Mouse (Mus musculus): ENCODE results near the gene Ctsw. TPM values are rescaled to one million over a fixed set of nuclear protein-coding genes. Genes with fewer than 3 reads are reported as not detected.

The Ctsw gene
- polyA plus RNA-seq, 1 experiment from 2014 or later, result 1.4 TPM

DNA sequence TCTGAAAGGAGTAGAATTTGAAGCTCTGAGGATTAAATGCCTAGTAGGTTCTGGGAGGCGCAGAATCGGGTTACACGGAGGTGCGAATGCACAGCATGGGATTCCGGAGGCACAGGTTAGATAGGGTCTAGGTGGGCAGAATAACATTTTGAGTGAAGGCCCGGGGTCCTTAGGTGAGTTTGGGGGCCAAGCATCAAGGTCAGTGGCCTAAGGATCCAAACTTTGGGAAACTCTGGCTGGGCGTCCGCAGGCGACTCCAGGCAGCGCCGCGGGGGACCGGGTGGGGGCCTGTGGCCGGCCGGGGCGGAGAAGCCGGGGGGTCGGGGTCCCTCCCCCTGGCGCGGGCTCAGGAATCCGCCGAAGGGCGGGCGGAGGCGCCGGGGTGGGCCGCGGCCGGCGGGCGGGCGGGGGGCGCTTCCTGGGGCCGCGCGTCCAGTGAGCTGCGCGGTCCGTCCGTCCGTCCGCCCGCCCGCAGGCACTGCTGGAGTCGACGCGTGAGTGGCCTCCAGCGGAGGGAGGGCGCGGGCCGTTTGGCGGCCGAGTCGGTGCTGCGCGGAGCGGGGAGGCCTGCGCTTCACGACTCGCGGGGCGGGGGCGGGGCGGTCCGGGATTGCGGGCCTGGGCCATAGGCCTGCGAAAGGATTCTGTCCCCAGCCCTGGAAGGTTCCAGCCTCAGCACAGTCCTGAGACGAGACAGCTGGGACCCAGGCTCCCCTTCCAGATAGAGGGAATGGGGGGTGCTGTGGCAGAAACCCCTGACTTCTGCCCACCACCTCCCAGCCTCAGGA, 6.2 kb upstream of the Ctsw start:
- peak; percentile 47 for ATAC-seq (replicated peaks; ENCODE audit: insufficient number of reproducible peaks, insufficient read depth, low FRiP score, low read depth)
- peaks cover 9% of the 10 kb centered on the region; the same call in 1 of the 2 replicates for H3K36me3 ChIP-seq
- under 1% methylated on average over 47 of the region's 68 CpGs for WGBS

DNA sequence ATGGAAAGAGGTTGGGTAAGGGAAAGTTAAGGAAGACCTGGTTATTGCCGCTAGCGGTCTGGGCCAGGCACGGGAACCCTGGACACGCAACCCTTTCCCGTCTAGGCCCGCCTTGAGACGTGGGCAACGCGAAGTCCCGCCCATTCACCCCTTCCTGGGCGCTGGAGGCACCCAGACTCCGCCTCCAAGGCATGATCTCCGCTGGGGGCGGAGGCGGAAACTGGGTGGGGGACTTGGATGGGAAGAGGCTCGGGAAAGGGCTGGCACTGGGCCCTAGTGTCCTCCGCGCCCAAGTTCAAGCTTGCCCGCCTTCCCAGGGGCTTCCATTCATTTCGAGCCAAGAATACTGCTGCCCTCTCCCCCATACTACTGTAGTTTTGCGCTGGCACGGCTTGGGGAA, 5.4 kb upstream of the Ctsw start, which contains the start of gene Efemp2:
TSS of gene Efemp2 (plus strand) at position 235 of the 400 bp plus-strand sequence.
- 3% methylated on average over 22 of the region's 22 CpGs for WGBS
- H3K9me3 ChIP-seq (replicated peaks), result no peaks in the 10 kb centered on the region
- H3K4me1 ChIP-seq (replicated peaks), result peaks cover 23% of the 10 kb centered on the region
- 0 out of 2 replicates have a peak, but pooled peaks cover 2% of the 10 kb centered on the region for H3K36me3 ChIP-seq
- H3K4me3 ChIP-seq, result peak within 1 kb of the TSS; percentile 68
- H3K4me2 ChIP-seq, result peak within 1 kb of the TSS; percentile 90
- H3K27me3 ChIP-seq, result no peaks in the 10 kb centered on the region
- H3K9ac ChIP-seq, result peak within 1 kb of the TSS; percentile 73
- peak within 1 kb of the TSS; percentile 81 for H3K27ac ChIP-seq
- ATAC-seq (replicated peaks; ENCODE audit: insufficient number of reproducible peaks, insufficient read depth, low FRiP score, low read depth), result peak; percentile 82

More for the DNA sequence above, 6.2 kb upstream of the Ctsw start:
- Histone ChIP-seq H3K27ac (peak overlapping the region; percentile 81), H3K9me3 (replicated peaks) (no peaks in the 10 kb centered on the region), H3K4me3 (peak overlapping the region; percentile 68), H3K4me2 (peak overlapping the region; percentile 90), H3K27me3 (no peaks in the 10 kb centered on the region), H3K4me1 (replicated peaks) (peaks cover 23% of the 10 kb centered on the region), H3K9ac (peak overlapping the region; percentile 73)

DNA sequence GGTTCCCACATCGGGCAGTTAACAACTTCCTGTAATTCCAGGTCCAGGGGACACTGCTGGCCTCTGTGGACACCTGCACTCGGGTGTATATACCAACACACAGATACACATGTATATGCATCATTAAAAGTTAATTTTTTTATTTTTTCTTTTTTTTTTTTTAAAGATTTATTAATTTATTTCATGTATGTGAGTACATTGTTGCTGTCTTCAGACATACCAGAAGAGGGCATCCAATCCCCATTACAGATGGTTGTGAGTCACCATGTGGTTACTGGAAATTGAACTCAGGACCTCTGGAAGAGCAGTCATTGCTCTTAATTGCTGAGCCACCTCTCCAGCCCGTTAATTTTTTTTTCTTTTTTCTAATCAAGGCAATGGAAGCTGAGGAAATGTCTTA, 4.5 kb upstream of the Ctsw start:
- Histone ChIP-seq H3K27ac (no peak overlapping the region), H3K27me3 (no peaks in the 10 kb centered on the region), H3K4me3 (no peak overlapping the region), H3K9ac (no peak overlapping the region), H3K9me3 (replicated peaks) (no peaks in the 10 kb centered on the region), H3K36me3 (no peaks in the 10 kb centered on the region), H3K4me2 (no peak overlapping the region), H3K4me1 (replicated peaks) (peaks cover 23% of the 10 kb centered on the region)
- WGBS, result 70% methylated on average over 3 of the region's 3 CpGs
- ATAC-seq (replicated peaks; ENCODE audit: insufficient number of reproducible peaks, insufficient read depth, low FRiP score, low read depth), result no peak

GRCm38 (mm10) chr19:5471846-5472245, 3.5 kb upstream of the Ctsw start:
- Histone ChIP-seq H3K9me3 (replicated peaks) (no peaks in the 10 kb centered on the region), H3K27ac (no peak overlapping the region), H3K4me3 (no peak overlapping the region), H3K9ac (no peak overlapping the region), H3K4me2 (no peak overlapping the region), H3K4me1 (replicated peaks) (peaks cover 23% of the 10 kb centered on the region), H3K27me3 (no peaks in the 10 kb centered on the region), H3K36me3 (peaks cover 9% of the 10 kb centered on the region; the same call in 1 of the 2 replicates)
- 49% methylated on average over 5 of the region's 5 CpGs for WGBS
- no peak for ATAC-seq (replicated peaks; ENCODE audit: insufficient number of reproducible peaks, insufficient read depth, low FRiP score, low read depth)

- no peak overlapping the region for H3K9ac ChIP-seq
- ATAC-seq (replicated peaks; ENCODE audit: insufficient number of reproducible peaks, insufficient read depth, low FRiP score, low read depth), result no peak
- no peaks in the 10 kb centered on the region for H3K9me3 ChIP-seq (replicated peaks)
- H3K4me2 ChIP-seq, result no peak overlapping the region
- peaks cover 41% of the 10 kb centered on the region for H3K36me3 ChIP-seq
- WGBS, result 85% methylated on average over 6 of the region's 6 CpGs
- no peak overlapping the region for H3K27ac ChIP-seq
- no peak overlapping the region for H3K4me3 ChIP-seq
- no peaks in the 10 kb centered on the region for H3K27me3 ChIP-seq
- peaks cover 13% of the 10 kb centered on the region for H3K4me1 ChIP-seq (replicated peaks)
These were observed 1.3 kb downstream of the Ctsw start for GRCm38 (mm10) chr19:5466916-5467500.

DNA sequence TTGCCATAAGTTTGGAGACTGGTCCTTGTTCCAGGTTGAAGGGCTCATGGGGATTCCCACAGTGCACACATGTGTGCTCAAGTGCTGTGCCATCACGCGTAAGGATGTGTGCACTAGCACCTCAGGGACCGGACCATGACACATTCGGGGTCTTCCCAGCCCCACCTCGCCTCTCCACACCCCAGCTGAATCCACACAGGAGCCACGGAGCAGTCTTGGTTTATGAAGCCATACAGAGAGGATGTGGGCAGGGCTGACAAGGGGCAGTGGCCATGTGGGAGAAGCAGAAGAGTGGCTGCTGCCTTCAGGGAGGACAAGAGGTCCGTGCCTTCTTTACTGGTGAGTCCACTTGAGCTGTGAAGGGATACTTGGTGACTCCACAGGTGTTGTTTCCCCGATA, 3.3 kb downstream of the Ctsw start:
- Histone ChIP-seq H3K4me1 (replicated peaks) (peaks cover 26% of the 10 kb centered on the region), H3K27ac (peak overlapping the region; percentile 82), H3K9ac (0 out of 2 replicates have a peak overlapping the region, but pooled peaks have one; percentile 26), H3K36me3 (peaks cover 41% of the 10 kb centered on the region), H3K27me3 (no peaks in the 10 kb centered on the region), H3K9me3 (replicated peaks) (no peaks in the 10 kb centered on the region), H3K4me3 (peak overlapping the region; percentile 36), H3K4me2 (peak overlapping the region; percentile 54)
- 94% methylated on average over 8 of the region's 8 CpGs for WGBS
- no peak for ATAC-seq (replicated peaks; ENCODE audit: insufficient number of reproducible peaks, insufficient read depth, low FRiP score, low read depth)

GRCm38 (mm10) chr19:5463791-5464562, 4.3 kb downstream of the Ctsw start:
- peak; percentile 51; the same call in 1 of the 2 replicates for ATAC-seq (replicated peaks; ENCODE audit: insufficient number of reproducible peaks, insufficient read depth, low FRiP score, low read depth)
- H3K4me3 ChIP-seq, result peak overlapping the region; percentile 36
- H3K4me2 ChIP-seq, result peak overlapping the region; percentile 54
- peaks cover 41% of the 10 kb centered on the region for H3K36me3 ChIP-seq
- peak overlapping the region; percentile 82 for H3K27ac ChIP-seq
- H3K27me3 ChIP-seq, result no peaks in the 10 kb centered on the region
- no peaks in the 10 kb centered on the region for H3K9me3 ChIP-seq (replicated peaks)
- peaks cover 30% of the 10 kb centered on the region for H3K4me1 ChIP-seq (replicated peaks)
- WGBS, result 35% methylated on average over 15 of the region's 15 CpGs
- peak overlapping the region; percentile 48 for H3K9ac ChIP-seq

GRCm38 (mm10) chr19:5463212-5463611, 5.1 kb downstream of the Ctsw start:
- Histone ChIP-seq H3K9ac (no peak overlapping the region), H3K9me3 (replicated peaks) (no peaks in the 10 kb centered on the region), H3K36me3 (peaks cover 41% of the 10 kb centered on the region), H3K27ac (no peak overlapping the region), H3K4me2 (no peak overlapping the region), H3K27me3 (no peaks in the 10 kb centered on the region), H3K4me3 (no peak overlapping the region), H3K4me1 (replicated peaks) (peaks cover 31% of the 10 kb centered on the region)
- ATAC-seq (replicated peaks; ENCODE audit: insufficient number of reproducible peaks, insufficient read depth, low FRiP score, low read depth), result no peak
- 85% methylated on average over 9 of the region's 9 CpGs for WGBS

DNA sequence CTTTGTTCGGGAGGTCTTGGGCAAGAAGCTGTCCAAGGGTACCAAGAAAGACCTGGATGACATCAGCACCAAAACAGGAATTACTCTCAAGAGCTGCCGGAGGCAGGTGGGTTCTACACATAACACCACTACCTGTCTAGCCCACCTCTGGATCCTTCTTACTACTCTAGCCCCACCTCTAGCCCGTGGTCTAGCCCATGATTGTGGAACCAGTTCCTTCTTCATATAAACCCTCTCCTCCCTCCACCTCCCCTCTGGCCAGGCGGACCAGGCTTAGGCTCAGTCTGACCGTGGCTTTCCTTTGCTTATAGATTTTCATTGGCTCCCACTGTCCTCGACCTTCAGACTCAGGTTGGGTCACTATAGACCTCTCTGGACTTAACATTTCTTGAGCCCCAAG, 6.9 kb downstream of the Ctsw start:
- no peak overlapping the region for H3K27ac ChIP-seq
- H3K9me3 ChIP-seq (replicated peaks), result no peaks in the 10 kb centered on the region
- no peak for ATAC-seq (replicated peaks; ENCODE audit: insufficient number of reproducible peaks, insufficient read depth, low FRiP score, low read depth)
- no peak overlapping the region; the same call in 1 of the 2 replicates for H3K9ac ChIP-seq
- 84% methylated on average over 6 of the region's 6 CpGs for WGBS
- peak overlapping the region; percentile 76 for H3K4me2 ChIP-seq
- H3K4me1 ChIP-seq (replicated peaks), result peaks cover 41% of the 10 kb centered on the region
- H3K36me3 ChIP-seq, result peaks cover 28% of the 10 kb centered on the region
- H3K4me3 ChIP-seq, result peak overlapping the region; percentile 77
- H3K27me3 ChIP-seq, result no peaks in the 10 kb centered on the region

DNA sequence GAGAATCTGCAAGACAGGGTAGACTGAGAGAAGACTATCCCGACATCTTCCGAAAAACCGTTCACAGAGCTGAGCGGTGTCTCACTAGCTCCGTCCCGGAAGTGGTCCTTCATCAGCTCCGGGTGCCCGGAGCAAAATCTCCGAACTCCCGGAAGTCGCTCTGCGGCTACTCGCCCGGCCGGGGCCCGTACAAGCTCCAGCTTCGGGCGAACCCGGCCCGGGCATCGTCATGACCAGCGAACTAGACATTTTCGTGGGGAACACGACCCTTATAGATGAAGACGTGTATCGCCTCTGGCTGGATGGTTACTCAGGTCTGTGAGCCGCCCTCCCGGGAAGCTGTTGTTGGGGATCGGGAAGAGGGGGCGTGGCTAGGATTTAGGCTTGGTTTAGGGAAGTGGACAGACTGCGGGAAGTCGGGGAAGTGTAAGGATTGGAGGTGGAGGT, 7.8 kb downstream of the Ctsw start, which contains the start of gene Fibp:
TSS of gene Fibp (plus strand) at position 151 of the 447 bp plus-strand sequence.
- Histone ChIP-seq H3K4me1 (replicated peaks) (peaks cover 50% of the 10 kb centered on the region), H3K27me3 (no peaks in the 10 kb centered on the region), H3K9ac (peak within 1 kb of the TSS; percentile 79), H3K27ac (peak within 1 kb of the TSS; percentile 81), H3K4me2 (peak within 1 kb of the TSS; percentile 76), H3K36me3 (peaks cover 19% of the 10 kb centered on the region), H3K4me3 (peak within 1 kb of the TSS; percentile 77), H3K9me3 (replicated peaks) (no peaks in the 10 kb centered on the region)
- peak; percentile 51 for ATAC-seq (replicated peaks; ENCODE audit: insufficient number of reproducible peaks, insufficient read depth, low FRiP score, low read depth)
- WGBS, result under 1% methylated on average over 32 of the region's 32 CpGs

GRCm38 (mm10) chr19:5459896-5460295, 8.4 kb downstream of the Ctsw start:
- 22% methylated on average over 3 of the region's 3 CpGs for WGBS
- Histone ChIP-seq H3K4me3 (peak overlapping the region; percentile 77), H3K9ac (peak overlapping the region; percentile 79), H3K9me3 (replicated peaks) (no peaks in the 10 kb centered on the region), H3K36me3 (peaks cover 13% of the 10 kb centered on the region), H3K4me2 (peak overlapping the region; percentile 76), H3K4me1 (replicated peaks) (peaks cover 56% of the 10 kb centered on the region), H3K27ac (peak overlapping the region; percentile 81), H3K27me3 (no peaks in the 10 kb centered on the region)
- no peak for ATAC-seq (replicated peaks; ENCODE audit: insufficient number of reproducible peaks, insufficient read depth, low FRiP score, low read depth)

Data from heart, embryonic 15.5 days (tissue).